Mouse (Mus musculus) spleen, adult 2 months (tissue): ENCODE results near the gene Gtf3c4. TPM values are rescaled to one million over a fixed set of nuclear protein-coding genes. Genes with fewer than 3 reads are reported as not detected.

ENCODE experiments used
- DNase-seq, 2 experiments: peaks; one replicate each; pipeline versions ENCODE4 v3.0.0 to v3.0.0-alpha.2; 2012 to 2021; ENCODE audit warnings: low spot score in 2 of 2, low read depth in 1 of 2
- H3K27ac ChIP-seq: fragments of 200-500 bp; 2 replicates; pipeline ENCODE4 v1.5.1; 2012; ENCODE audit warnings: low read length, inconsistent platforms; ENCODE audit not compliant: insufficient read depth
- H3K27me3 ChIP-seq: fragments of 200-500 bp; 2 replicates; pipeline ENCODE4 v1.6.1; 2012; ENCODE audit warnings: mild to moderate bottlenecking, moderate library complexity, low read length, inconsistent platforms; ENCODE audit not compliant: control insufficient read depth, insufficient read depth
- H3K36me3 ChIP-seq: fragments of 200-500 bp; 2 replicates; pipeline ENCODE4 v1.6.1; 2012; ENCODE audit warnings: mild to moderate bottlenecking, low read length, inconsistent platforms; ENCODE audit not compliant: control insufficient read depth, insufficient read depth
- H3K4me1 ChIP-seq: fragments of 200-500 bp; 2 replicates; pipeline ENCODE4 v1.6.1; 2011; ENCODE audit warnings: inconsistent platforms; ENCODE audit not compliant: control insufficient read depth, insufficient read depth, insufficient read length
- H3K4me3 ChIP-seq: fragments of 200-500 bp; 2 replicates; pipeline ENCODE4 v1.5.1; 2011; ENCODE audit warnings: mild to moderate bottlenecking, inconsistent platforms; ENCODE audit not compliant: insufficient read depth, insufficient read length; ENCODE audit errors: extremely low read depth
- CTCF ChIP-seq: fragments of 200-500 bp; IDR thresholded peaks from 2 replicates; pipeline ENCODE4 v1.5.1; 2011; ENCODE audit warnings: mild to moderate bottlenecking, inconsistent platforms; ENCODE audit not compliant: insufficient read depth, insufficient read length, insufficient replicate concordance; ENCODE audit errors: extremely low read depth
- POLR2A ChIP-seq: fragments of 200-500 bp; IDR thresholded peaks from 2 replicates; pipeline ENCODE4 v1.6.1; 2011; ENCODE audit warnings: low read depth, low read length, inconsistent platforms
- WGBS: fragments of 180-500 bp; shearing (Covaris S2); methylation state at CpG from one replicate; pipeline ENCODE4 v1.1.7; 2018; 5-methylcytosine and 5-hydroxymethylcytosine counted together
- polyA plus RNA-seq: library from polyadenylated mRNA; depleted of rRNA; stranded (reverse); fragments of >200 nt; gene quantifications from 2 replicates; pipeline ENCODE4 v1.2.3, GENCODE M21; 2012; rRNA removed

Gtf3c4 gene
- polyA plus RNA-seq = 6.1 and 6.8 TPM in 2 replicates

DNA sequence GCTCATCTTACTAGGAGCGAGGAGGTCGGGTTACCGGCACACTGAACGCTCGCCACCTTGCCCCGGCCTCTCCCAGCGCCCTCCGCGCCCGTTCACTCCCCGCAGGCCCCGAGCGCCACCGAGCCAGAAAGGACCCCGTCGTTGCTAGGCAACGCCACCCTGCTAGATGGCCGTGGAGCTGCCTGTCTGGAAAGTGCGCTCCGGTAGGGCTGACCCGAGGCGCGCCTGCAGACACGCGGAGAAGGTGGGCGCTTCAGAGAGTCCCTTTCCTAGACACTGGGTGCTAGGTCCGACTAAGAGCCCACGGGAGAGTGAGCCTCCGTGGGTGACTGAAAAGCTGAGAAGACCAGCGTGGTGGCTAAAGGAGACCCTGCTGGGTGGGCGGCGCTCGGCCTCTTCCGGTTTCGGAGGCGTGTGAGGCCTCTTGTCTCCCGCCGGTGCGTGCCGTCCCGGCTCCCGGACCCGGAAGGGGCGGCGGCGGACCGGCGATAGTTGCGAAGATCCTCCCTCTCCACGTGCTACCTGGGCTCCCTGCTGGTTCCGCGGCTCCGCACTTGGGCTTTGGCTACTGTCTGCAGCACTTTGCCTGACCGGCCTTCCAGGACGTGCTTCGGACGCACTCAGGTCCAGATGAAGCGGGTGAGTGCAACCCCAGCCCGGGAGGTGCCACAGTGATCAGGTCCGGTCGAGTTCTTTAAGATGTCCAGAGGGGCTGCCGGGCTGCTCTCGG lies at the start of gene Gtf3c4, which contains the start of gene Ddx31:
TSS of gene Gtf3c4 (minus strand) at position 139 of the 730 bp plus-strand sequence.
TSS of gene Ddx31 (plus strand) at position 185 of the 730 bp plus-strand sequence.
- 0 out of 2 replicates have a peak, but pooled peaks cover 2% of the 10 kb centered on the region for H3K27me3 ChIP-seq
- H3K27ac ChIP-seq = peak within 1 kb of the TSS; percentile 97
- under 1% methylated on average over 63 of the region's 63 CpGs for WGBS
- peak within 1 kb of the TSS; percentile 99 for H3K4me3 ChIP-seq
- TF ChIP-seq CTCF = no peak
- TF ChIP-seq POLR2A = peak; percentile 4; the same call in 1 of the 2 replicates
- peaks cover 2% of the 10 kb centered on the region; the same call in 1 of the 2 replicates for H3K36me3 ChIP-seq
- DNase-seq = peak; percentile 85 to 89
- H3K4me1 ChIP-seq = peaks cover 9% of the 10 kb centered on the region

- no peaks in the 10 kb centered on the region for H3K4me1 ChIP-seq
- H3K4me3 ChIP-seq = no peak overlapping the region
- H3K36me3 ChIP-seq = peaks cover 18% of the 10 kb centered on the region
- no peak for DNase-seq
- no peak for TF ChIP-seq CTCF
- TF ChIP-seq POLR2A = no peak
- H3K27me3 ChIP-seq = no peaks in the 10 kb centered on the region
- H3K27ac ChIP-seq = no peak overlapping the region
- WGBS = 94% methylated on average over 4 of the region's 4 CpGs
These were observed 44.8 kb upstream of the Gtf3c4 start for GRCm38 (mm10) chr2:28884914-28885313.

DNA sequence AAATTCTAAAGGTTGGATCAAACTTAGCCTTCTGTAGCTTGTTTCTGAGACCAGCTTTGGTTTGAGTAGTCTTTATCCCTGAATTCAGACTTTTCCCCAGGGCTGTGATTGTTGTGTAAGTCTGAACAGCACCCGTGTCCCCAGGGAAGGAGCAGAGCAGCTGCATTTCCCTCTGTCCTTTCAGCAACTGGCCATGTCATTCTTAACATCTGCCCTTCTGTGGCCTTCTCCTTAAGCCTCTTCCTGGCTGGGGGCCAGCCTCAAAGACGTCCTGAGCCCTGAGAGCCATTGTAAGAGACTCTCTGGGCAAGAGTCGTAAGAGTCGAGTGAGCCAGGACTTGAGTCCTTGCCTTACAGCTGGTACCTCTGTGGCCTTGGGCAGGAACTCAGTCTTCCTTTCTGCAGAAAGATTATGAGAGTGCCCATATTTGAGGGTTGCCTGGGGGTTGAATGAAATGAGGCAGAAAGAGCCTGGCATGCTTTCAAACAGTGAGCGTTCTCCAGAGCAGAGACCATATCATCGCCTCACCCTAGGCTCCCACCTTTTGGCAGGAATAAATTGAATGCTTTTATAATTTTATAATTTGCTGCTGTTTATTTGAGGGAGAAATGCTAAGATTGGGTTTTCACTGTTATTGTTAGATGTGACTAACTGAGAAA lies 42.8 kb upstream of the Gtf3c4 start:
- H3K27ac ChIP-seq = no peak overlapping the region
- no peaks in the 10 kb centered on the region for H3K27me3 ChIP-seq
- peaks cover 20% of the 10 kb centered on the region for H3K36me3 ChIP-seq
- TF ChIP-seq CTCF = no peak
- no peak for TF ChIP-seq POLR2A
- no peaks in the 10 kb centered on the region for H3K4me1 ChIP-seq
- 83% methylated on average over 6 of the region's 6 CpGs for WGBS
- H3K4me3 ChIP-seq = no peak overlapping the region
- DNase-seq = no peak

DNA sequence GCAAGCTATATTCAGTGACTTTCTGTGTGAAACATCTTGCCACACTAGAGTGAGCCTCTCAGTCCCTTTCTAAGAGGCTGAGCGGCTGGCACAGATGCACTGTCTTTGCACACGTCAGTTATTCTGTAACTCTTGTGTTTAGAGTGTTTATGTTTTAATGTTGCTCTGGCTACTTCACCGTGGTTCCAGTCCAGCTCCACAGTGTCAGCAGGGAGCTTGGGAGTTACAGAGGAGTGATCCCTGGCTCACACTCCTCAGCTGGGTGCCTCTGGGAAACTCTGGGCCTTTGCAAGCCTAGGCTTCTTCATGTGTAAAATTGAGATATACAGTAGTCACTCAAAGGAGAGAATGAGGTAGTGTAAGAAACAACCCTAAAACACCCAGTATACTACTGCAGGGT lies 41.9 kb upstream of the Gtf3c4 start:
- H3K4me1 ChIP-seq = no peaks in the 10 kb centered on the region
- TF ChIP-seq POLR2A = no peak
- TF ChIP-seq CTCF = no peak
- WGBS = 89% methylated on average over 3 of the region's 3 CpGs
- H3K36me3 ChIP-seq = peaks cover 22% of the 10 kb centered on the region
- no peak overlapping the region for H3K4me3 ChIP-seq
- no peak overlapping the region for H3K27ac ChIP-seq
- no peaks in the 10 kb centered on the region for H3K27me3 ChIP-seq
- no peak for DNase-seq

DNA sequence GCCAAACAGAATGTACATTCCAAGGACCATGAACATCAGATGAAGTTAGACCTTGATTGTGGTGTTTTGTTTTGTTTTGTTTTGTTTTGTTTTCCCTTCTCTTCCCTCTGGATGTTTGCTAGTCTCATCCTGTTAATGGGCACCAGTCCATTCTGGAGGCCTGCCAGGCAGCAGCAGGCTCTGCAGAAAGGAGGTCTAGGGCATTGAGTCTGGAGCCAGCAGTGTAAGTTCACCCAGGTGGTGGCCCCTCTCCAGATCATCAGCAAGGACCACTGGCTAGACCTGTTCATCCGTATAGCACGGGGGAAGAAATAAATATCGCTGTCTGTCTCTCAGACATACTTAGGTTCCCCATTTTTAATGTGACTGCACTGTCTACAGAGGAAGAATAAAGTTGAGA lies 41.1 kb upstream of the Gtf3c4 start:
- Histone ChIP-seq H3K4me3 (no peak overlapping the region), H3K4me1 (no peaks in the 10 kb centered on the region), H3K27ac (no peak overlapping the region), H3K36me3 (peaks cover 23% of the 10 kb centered on the region), H3K27me3 (no peaks in the 10 kb centered on the region)
- no peak for TF ChIP-seq CTCF
- no peak for TF ChIP-seq POLR2A
- no peak for DNase-seq
- WGBS = 92% methylated on average over 3 of the region's 3 CpGs

- Histone ChIP-seq H3K36me3 (peaks cover 25% of the 10 kb centered on the region), H3K27me3 (no peaks in the 10 kb centered on the region), H3K27ac (no peak overlapping the region), H3K4me1 (no peaks in the 10 kb centered on the region), H3K4me3 (no peak overlapping the region)
- DNase-seq = no peak
- no peak for TF ChIP-seq POLR2A
- no peak for TF ChIP-seq CTCF
- WGBS = 94% methylated on average over 11 of the region's 11 CpGs
These were observed 35.4 kb upstream of the Gtf3c4 start for GRCm38 (mm10) chr2:28875554-28875953.
